Comparison of ENCODE assay signal across 21 mouse cellular contexts in the genomic region with DNA sequence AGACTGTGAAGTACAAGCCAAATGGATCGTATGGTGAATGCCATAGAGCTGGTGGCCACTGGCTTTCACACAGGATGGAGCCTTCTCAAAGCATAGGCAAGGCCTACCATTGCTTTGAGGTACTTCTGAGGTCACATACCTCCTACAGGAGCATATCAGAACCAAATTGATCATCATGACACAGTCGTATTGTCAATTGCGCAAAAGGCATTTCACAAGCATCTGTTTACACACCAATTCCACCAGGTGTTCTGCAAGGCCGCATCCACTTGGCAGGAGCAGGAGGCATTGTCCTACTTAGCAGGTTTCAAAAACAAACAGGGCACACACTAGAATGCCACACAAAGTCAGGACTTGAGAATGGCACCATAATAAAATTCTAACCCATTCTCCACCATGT.
"Had no signal": no experiment of that assay in that cellular context is flagged by ENCODE, and none has a peak within 500 bp of the region (broad histone marks: within the 10 kb centered on the region; RNA-seq: fewer than 3 reads in every experiment).

No protein-coding gene starts in this region.

- H3K4me3 ChIP-seq: layer of hippocampus, adult 2 months; left cerebral cortex, adult 2 months; lung, embryonic 15.5 days; megakaryocyte, embryonic 14.5 days; midbrain, embryonic 10.5 days; midbrain, embryonic 13.5 days; myocyte; neural tube, embryonic 13.5 days had no signal

- H3K4me2 ChIP-seq: lung, embryonic 15.5 days; midbrain, embryonic 13.5 days; neural tube, embryonic 13.5 days had no signal

- H3K4me1 ChIP-seq: lung, embryonic 15.5 days; midbrain, embryonic 10.5 days; midbrain, embryonic 13.5 days had no signal

- H3K9ac ChIP-seq: lung, embryonic 15.5 days; midbrain, embryonic 13.5 days; neural tube, embryonic 13.5 days had no signal

- H3K27me3 ChIP-seq: lung, embryonic 15.5 days; megakaryocyte, embryonic 14.5 days; midbrain, embryonic 13.5 days; neural tube, embryonic 13.5 days had no signal

- ATAC-seq: inflammation-experienced regulatory T-cells, adult 6 months; intestine, embryonic 16.5 days; midbrain, embryonic 13.5 days; midbrain, embryonic 16.5 days had no signal

- DNase-seq: kidney, adult 18-20 months; kidney, postnatal 25 days; layer of hippocampus, adult 9-11 months; layer of hippocampus, postnatal 36 days; lung, adult 18-20 months; lung, postnatal 10 days; lung, postnatal 36 days; thymus, adult 18-20 months; thymus, postnatal 4 days had no signal

- H3K27ac ChIP-seq: kidney, postnatal 0 days; layer of hippocampus, adult 2 months; left cerebral cortex, adult 2 months; lung, embryonic 15.5 days; midbrain, embryonic 10.5 days; midbrain, embryonic 13.5 days; neural tube, embryonic 13.5 days had no signal

- H3K36me3 ChIP-seq: lung, embryonic 15.5 days; midbrain, embryonic 10.5 days; midbrain, embryonic 13.5 days; neural tube, embryonic 13.5 days had no signal

- H3K9me3 ChIP-seq: lung, embryonic 15.5 days; midbrain, embryonic 10.5 days; midbrain, embryonic 13.5 days; neural tube, embryonic 13.5 days had no signal
